Mouse (Mus musculus) c-Kit-negative CD71-positive TER-119-positive erythroid progenitor cells, embryonic 14.5 days (primary cell): Measurements from ENCODE around the gene Pabpn1l.
A peak's percentile ranks its signal among the peaks of the same experiment; 100 is the strongest.

Experiments
- DNase-seq: peaks from one replicate; pipeline ENCODE4 v3.0.0-alpha.2; 2013; ENCODE audit warnings: low read depth, low spot score

The Pabpn1l gene

DNA sequence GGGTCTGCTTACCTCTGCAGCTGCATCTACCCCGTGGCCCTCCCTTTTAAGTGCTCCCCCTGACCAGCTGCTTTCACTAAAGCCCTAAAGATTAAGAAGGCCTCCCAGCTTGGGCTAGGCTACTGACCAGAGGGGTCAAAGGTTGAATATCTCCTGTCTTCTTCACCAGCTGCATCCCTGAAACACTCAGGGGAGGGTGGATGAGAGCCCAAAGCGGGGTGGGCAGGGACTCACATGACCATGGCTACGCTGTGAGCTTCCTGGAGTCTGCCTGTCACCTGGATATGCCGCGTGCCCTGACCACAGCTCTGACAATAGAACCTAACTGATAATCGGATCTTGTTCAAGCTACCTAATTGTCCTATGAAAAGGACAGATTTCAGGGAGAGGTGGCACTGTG is at the start of gene Pabpn1l:
TSS of gene Pabpn1l (minus strand) at position 13 of the 400 bp plus-strand sequence.
- DNase-seq, result no peak

DNA sequence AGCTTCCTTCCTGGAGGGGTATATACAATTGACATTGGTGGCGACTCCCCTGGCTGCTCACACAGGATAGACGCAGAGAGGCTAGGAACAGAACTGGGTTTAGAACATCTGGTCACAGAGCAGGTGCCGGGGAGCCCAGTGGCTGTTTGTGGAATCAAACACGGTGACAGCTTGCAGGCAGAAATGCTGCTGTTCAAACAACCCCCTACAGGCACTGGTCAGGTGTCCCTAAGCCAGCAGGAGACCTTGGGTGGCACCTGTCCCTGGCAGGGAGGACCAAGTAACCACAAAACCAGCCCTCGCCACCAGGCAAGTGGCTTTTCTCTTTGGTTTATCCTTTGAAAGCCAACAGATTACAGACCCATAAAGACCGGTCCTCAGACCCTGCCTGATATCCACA is 49.4 kb upstream of the Pabpn1l start:
- DNase-seq, result no peak

DNA sequence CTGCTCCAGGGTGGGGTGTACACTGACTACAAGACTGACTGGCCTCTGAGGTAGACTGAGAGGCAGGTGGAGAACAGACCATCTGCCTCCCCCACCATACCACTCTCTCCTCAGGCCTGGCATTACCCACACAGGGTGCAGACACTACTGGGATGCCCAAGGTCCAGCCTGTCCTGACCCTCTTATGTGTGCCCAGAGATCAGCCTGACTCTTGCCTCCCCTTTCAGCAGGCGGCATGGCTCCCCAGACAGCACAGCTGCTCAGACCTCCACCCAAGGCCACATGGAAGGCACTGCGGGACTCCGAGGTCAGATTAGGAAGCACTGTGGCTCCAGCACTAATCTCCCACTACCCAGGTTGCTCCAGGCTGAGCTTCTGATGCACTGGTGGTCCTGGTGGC is 48.2 kb upstream of the Pabpn1l start:
- DNase-seq, result no peak

DNA sequence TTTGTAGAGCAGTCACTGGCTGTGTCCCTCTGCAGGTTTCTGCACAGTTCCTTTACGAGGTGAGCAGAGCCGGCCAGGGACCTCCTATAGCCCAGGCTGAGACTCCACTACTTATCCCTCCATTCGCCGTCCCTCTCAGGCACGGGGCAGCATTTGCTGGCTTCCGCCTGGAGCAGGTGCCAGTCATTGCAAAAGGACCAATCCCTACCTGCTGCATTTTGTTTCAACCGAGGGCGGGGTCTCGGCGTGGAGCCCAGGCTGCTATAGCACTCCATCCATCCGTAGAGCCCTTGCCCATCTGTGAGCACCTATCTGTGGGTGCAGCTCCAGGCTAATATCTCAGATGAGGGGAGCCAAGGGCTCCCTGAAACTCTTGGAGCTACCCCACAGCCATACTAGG is 47.5 kb upstream of the Pabpn1l start:
- DNase-seq, result no peak

DNA sequence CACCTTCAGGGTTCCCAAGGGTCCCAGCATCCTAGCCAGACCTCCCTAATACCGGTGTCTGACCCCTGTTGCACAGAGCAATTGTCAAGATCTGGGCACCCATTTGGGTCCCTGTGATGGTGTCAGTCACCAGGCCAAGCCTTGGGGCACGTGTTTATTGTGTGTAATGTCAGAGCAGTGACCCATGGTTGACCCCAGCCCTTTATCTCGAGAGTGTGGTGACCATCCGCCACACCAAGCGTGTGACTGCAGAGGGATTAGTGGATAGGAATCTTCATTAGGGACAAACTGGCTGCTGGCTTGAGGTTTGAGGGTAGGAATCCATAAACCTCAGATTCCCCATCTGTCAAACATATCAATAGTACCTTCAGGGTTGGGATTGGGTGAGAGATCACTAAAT is 46.8 kb upstream of the Pabpn1l start:
- no peak for DNase-seq

DNA sequence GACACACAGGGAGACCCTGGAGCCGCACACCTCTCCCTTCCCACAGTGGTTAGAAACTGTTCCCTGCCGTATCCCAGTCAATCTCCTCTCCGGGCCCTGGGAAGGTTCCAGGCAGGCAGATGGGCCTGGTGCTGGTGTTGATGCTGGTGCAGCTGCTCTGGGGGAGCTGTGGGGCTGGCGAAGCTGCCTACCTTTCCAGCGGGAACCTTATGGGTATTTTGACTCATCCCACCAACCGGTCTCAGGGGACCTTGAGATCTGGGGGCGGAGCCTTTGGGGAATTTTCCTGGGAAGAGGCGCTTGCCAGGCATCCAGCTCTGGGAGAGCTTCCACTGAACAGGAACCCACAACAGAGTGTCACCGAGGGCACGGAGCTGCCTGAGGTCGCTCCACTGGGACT is 45.3 kb upstream of the Pabpn1l start:
- no peak for DNase-seq

DNA sequence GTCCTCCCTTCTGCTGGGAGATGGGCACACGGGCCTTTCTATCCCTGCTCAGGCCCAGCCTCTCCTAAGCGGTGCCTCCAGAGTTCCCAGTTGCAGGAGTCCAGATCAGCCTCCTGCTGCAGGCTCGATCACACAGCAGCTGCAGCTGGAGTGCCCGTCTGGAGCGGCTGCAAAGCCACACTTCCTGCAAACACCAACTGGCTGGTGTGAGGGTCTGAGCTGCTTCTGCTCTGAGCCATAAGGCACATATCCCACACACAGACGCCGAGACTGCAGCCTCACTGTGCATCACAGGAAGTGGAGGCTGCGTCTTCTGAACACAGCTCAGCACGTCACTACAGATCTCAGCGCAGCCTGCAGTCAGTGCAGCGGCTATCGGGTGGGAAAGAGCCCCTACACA is 44.3 kb upstream of the Pabpn1l start:
- no peak for DNase-seq

DNA sequence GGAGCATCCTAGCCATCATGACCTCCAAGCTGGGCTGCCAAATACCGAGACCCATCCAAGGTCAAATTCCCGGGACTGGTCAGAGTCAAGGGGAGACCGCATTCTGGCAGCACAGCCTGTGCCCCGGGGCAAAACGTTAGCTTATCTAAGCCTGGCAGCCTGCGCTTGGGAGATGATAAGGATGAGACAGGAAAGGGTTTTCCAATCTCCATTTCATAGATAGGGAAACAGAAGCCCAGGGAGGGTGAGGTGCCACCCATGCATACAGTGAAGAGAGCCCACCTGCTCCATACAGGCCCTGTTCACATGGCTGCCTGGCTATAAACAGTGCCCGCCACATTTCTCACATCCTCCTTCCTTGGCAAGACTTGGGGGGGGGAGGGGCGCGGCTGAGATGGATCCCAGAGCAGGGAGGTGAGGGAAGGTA is 43.8 kb upstream of the Pabpn1l start:
- DNase-seq, result peak; percentile 62

DNA sequence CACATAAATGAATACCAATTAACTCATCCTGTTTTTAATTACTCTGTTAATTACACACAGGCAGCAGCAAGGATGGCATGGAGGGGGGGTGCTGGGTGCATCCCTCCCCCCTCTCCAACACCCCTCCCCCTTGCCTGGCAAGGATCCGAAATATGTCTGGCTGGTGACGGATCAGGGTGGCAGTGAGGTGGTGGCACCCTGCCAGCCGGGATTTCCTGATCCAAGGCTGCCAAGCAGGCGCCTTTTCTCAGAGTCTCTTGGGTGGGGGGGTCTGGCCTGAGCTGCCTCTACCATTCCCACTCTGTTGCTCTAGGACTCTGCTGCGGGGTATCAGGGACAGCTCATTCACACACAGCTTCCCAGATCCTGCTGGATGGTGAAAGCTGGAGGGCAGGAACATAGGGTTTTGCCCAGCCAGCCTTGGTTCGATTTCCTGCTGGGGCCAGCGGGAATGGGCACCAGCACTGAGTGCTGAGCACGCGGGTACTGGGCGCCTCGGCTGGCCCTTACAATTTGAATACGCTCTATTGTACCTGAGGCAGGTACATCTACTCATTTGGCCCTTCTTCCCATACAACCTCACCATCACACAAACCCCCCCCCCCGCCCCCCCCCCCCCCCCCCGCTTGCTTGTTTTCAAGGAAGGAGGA is 43.3 kb upstream of the Pabpn1l start:
- no peak for DNase-seq

DNA sequence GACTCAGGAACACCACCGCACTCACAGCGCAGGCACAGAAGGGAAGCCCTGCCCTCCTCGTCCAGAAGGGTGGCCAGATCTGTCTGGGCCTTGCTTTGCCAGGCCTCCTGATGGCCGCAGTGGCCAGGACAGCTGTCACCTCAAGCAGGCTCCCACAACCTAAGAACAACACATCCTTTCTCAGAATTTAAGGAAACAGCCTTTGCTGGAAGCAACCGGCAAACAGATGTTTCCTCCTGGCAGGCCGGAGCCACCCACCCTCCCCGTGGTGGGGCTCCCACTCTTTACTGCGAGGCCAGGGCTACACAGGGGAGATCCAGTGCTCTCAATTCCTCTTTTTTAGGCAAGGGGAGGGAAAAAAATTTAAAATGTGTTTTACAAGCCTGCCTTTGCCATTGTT is 42.7 kb upstream of the Pabpn1l start:
- no peak for DNase-seq

DNA sequence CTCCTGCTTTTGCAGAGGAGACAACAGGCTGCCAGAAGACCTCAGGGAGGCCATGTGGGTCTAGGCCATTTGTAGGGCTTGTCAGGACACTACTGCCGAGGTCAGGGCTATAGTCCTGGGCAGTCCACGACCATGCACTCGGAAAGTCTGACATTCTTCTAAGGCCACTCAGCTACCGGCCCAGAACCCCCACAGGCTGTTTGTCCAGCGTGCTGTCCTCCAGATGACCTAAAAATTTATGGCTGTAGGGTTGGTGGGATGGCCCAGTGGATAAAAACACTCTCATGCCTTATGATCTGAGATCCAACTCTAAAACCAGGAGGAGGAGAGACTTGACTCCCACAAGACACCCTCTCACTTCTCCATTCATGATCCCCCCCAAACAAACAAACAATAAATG is 41.1 kb upstream of the Pabpn1l start:
- DNase-seq, result no peak

DNA sequence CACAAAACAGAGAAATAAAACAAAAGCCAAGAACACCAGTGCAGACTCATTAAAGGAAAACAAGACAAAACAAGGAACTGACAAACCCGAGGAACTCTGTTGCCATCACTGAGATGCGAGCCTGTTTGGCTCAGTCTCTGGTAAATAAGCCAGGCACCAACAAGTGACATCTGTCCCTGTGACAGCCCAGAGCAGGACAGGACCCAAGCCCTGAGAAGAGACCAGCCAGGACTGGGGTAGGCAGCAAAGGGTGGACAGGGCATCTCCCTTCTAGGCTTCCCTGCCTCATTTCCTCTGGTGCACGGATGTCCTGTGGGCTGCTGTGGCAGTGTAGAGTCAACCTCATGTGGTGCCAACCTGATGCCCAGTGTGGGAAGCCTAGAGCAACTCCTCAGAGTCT is 40.6 kb upstream of the Pabpn1l start:
- no peak for DNase-seq

DNA sequence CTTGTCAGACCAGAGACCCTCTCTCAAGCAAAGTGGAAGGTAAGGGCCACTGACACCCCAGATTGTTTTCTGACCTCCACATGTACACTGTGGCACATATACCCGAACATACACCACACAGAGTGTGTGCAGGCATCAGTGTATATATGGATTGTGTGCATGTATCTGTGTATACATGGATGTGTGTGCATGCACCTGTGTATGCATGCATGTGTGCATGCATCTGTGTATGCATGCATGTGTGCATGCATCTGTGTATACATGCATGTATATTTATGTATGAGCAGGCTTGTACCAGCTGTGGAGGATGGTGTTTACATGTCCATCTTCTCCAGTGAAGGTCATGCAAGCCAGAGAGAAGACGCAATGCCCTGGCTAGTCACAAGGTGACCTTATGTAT is 39.4 kb upstream of the Pabpn1l start:
- DNase-seq, result no peak

DNA sequence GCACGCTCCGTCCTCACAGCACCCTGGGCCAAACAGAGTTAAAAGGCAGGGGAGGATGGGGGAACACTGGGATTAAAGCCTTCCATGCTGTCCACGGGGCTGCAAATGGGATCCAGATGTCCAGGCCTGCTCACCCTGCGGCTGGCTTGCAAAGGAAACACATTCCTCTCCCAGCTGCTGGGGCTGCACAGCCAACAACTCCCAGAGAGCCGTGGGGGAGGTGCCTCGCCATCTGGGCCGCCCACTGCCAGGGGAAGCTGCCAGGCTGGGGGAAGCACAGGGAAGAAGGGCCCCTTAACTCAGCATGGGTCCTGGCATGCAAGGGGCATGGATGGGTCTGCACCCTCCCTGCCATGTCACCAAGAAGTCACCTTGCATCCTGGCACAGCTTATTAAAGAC is 38.6 kb upstream of the Pabpn1l start:
- no peak for DNase-seq

DNA sequence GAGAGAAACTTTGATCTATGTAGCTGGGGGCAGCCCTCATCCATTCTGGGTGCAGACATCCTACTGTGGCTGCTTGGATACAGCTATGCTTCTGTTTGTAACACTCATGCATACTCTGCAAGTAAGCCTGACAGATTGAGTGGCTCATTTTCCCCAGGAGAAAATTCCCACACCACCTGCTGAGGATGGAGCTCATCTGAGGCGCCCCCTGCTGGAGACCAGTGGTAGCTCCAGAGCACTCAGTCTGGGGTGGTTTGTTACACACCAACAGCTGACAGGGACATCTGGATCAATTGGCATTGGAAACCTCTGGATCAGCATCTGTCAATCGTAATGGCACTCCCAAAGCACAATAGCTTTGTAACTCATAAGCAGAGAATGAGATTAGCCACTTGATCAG is 37.5 kb upstream of the Pabpn1l start:
- peak; percentile 49 for DNase-seq

DNA sequence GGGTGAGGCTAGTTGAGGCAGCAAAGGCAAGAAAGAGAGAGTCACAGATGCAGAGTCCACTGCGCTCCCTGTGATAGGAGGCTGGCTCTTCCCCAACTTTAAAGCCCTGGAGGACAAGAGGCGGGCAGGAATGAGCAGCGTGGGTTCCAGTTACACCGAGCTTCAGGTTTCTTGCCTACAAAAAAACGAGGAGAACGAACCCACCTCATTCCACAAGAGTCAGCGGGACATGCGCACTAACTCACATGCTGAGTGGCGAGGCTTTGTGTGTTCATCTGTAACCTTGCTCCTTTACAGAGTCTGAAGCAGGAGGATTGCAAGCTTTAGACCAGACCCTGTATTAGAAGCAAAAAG is 36.2 kb upstream of the Pabpn1l start:
- DNase-seq, result no peak

DNA sequence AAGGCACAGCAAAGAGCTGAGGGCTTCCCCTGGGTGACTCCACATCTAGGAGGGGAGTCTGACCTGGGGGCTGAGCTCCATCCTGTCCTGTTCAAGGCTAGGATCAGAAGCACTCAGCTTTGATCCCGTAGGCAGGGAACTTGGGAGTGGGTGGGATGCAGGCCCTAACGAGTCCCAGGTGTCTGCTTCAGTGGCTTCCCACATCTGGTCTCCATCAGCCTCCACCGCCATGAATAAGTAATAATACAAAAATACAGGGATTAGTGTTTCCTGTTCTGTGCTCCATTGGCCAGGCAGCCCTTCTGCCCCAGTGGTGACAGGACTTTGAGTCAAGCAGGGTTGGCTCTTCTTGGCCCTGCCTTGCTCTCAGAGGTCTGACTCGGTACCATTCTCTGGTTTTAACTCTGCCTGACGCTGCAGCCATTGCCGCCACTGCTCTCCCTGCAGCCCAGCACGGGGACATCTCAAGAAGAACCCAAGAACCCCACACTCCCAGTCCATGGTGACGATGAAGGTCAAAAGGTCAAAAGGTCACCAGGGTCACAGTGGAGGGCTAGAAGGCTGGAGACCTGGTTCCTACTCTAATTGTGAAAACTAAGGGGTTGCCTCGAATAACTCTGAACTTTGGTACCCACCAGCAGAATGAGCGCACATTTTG is 35.7 kb upstream of the Pabpn1l start:
- no peak for DNase-seq

DNA sequence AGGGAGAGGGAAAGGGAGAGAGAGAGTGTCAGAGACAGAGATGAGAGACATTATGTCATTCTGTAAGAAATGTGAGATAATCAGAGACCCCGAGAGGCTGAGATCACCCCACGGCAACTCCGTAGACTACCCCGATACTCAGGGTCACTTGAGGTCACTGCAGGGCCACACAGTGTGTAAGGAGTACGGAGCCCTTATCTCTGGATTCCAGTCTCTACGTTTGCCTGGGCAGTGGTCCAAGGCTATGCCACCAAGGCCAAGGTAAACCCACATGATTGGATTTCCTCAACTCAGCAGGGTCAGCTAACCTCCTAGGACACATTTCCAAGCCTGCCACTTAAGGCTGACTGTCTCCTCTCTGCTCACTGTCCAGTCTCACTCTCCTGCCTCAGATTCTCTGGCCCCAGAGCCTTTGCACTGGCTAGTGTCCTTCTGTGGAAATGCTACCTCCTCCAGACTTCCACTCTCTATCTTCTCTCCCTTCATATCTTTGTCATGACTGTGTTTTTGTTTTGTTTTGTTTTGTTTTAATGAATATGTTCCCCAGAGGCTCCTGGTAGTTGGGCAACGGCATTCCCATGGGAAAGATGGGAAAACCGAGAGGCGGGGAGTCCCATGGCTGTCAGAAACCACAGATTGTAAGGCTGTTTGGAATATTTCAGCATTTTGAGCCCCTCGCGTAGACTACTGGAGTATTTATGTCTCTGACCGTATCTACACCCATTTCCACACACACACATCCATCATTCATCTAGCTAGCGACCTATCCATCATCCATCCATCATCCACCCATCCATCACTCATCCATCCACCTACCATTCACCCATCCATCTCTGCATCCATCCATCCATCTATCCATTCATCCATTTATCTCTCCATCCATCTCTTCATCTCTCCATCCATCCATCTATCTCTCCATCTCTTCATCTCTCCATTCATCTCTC is 33.8 kb upstream of the Pabpn1l start:
- no peak for DNase-seq

DNA sequence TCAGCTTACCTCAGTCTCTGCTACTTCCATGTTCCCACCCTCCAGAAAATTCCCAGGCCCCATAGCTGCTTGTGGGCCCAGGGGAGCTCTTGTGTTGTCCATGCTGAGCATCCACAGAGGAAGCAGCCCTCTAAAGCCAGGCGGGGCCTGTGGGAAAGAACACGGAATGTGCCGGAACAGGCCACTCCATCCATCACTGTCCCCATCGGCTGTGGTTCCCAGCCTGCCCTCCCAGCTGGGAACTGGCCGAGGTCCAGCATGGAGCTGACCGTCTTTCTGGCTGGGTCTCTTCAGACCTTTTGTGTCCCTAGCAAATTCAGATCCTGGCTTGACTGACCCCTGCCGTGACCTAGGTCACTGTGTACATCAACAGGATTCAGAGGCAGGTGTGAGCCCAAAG is 32.2 kb upstream of the Pabpn1l start:
- no peak for DNase-seq

DNA sequence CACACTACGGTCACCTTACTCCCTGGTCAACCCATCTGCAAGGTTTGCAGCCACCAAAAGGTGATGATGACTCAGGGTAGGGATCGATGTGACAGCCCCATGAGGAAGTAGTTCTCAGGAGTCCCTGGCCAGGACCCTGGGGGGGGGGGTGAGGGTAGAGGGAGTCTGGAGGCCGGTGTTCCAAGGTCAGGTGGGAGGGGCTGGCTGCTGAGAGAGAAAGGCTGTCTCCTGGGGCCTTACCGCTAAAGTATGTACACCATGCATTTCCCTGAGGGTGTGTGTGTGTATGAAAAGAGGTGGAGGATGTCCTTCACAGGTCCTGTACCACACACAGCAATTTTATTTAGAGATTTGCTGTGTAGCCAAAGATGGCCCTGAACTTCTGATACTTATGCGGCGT is 30.1 kb upstream of the Pabpn1l start:
- no peak for DNase-seq

DNA sequence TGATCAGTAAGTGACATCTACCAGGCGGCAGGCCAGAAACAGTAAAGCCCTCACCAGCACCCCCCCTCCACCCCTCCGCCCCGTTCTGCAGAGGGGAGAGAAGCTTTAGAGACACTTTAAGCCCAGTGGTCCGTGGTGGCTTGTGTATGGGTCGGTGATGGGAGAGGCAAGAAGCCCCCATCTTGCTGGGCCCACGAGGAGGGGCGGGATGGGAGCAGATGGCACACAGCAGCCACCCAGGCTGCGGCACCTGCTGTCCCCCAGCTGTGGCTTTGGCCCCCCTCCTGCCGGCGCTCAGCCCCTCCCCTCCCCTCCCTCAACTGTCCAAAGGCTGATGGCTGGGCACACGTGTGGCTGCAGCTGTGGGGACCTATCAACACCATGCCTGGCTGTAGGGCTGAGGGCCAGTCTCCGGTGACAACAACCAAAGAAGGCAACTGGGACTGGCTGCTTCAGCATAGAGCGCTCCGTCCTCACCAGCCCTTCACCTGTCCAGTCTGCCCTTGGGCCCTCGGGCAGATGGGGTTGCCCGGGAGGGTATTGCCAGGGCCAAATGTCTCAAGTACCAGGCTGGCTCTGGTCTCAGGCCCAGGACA is 28.9 kb upstream of the Pabpn1l start:
- DNase-seq, result no peak
